Mouse (Mus musculus) ES-E14 (cell line): ENCODE data around the gene Olfr568. TPM values are rescaled to one million over a fixed set of nuclear protein-coding genes. Genes with fewer than 3 reads are reported as not detected.

ENCODE experiments used
- DNase-seq: peaks from one replicate; pipeline ENCODE4 v3.0.0-alpha.2; 2013; ENCODE audit warnings: low read depth, low spot score
- H3K27ac ChIP-seq: 2 replicates; pipeline ENCODE4 v1.5.1; 2012; ENCODE audit warnings: low read depth, mild to moderate bottlenecking, low read length, moderate library complexity, mixed read lengths; ENCODE audit not compliant: poor library complexity, insufficient read depth, severe bottlenecking
- H3K36me3 ChIP-seq: 2 replicates; pipeline ENCODE4 v1.6.1; 2012; ENCODE audit warnings: mild to moderate bottlenecking, low read length, moderate library complexity, mixed read lengths; ENCODE audit not compliant: control insufficient read depth, poor library complexity, insufficient read depth, severe bottlenecking
- H3K4me1 ChIP-seq, 2 experiments: fragments of 150-350 bp in 1 of 2; sonication (generic) in 1 of 2; 2 replicates each; pipeline ENCODE4 v1.6.1; 2012; ENCODE audit warnings: low read length in 2 of 2, mild to moderate bottlenecking in 1 of 2, mixed read lengths in 1 of 2; ENCODE audit not compliant: control insufficient read depth in 2 of 2, insufficient read depth in 2 of 2, poor library complexity in 1 of 2
- H3K4me3 ChIP-seq, 2 experiments: fragments of 150-350 bp in 1 of 2; sonication (generic) in 1 of 2; 2 replicates each; pipeline ENCODE4 v1.5.1; 2012; ENCODE audit warnings: low read length in 2 of 2, low read depth in 1 of 2, mild to moderate bottlenecking in 1 of 2, mixed read lengths in 1 of 2; ENCODE audit not compliant: insufficient read depth in 1 of 2, poor library complexity in 1 of 2, severe bottlenecking in 1 of 2
- H3K9ac ChIP-seq: 2 replicates; pipeline ENCODE4 v1.6.1; 2012; ENCODE audit warnings: low read depth, mild to moderate bottlenecking, low read length, mixed read lengths; ENCODE audit not compliant: poor library complexity, insufficient read depth, severe bottlenecking
- H3K9me3 ChIP-seq: fragments of 150-350 bp; sonication (generic); 2 replicates; pipeline ENCODE4 v1.6.1; 2012; ENCODE audit warnings: low read depth, mild to moderate bottlenecking, low read length; ENCODE audit not compliant: control insufficient read depth, insufficient read depth
- CHD2 ChIP-seq: IDR thresholded peaks from 2 replicates; pipeline ENCODE4 v1.6.1; 2014; ENCODE audit warnings: mild to moderate bottlenecking, low read depth, low read length, inconsistent platforms
- HCFC1 ChIP-seq: IDR thresholded peaks from 2 replicates; pipeline ENCODE4 v1.6.1; 2012; ENCODE audit warnings: low read length, inconsistent platforms, borderline replicate concordance; ENCODE audit not compliant: insufficient read depth
- MAFK ChIP-seq: IDR thresholded peaks from 2 replicates; pipeline ENCODE4 v1.6.1; 2014; ENCODE audit warnings: mild to moderate bottlenecking, low read depth, low read length, inconsistent platforms; ENCODE audit not compliant: insufficient read depth
- ZC3H11A ChIP-seq: IDR thresholded peaks from 2 replicates; pipeline ENCODE4 v1.6.1; 2012; ENCODE audit warnings: low read depth, mild to moderate bottlenecking, inconsistent platforms, low read length, borderline replicate concordance
- ZNF384 ChIP-seq: IDR thresholded peaks from 2 replicates; pipeline ENCODE4 v1.6.1; 2012; ENCODE audit warnings: low read depth, low read length, inconsistent platforms
- in situ Hi-C, 2 experiments: fragments of 600-800 bp; cut with MboI; formaldehyde crosslinking; loops; one replicate each; pipeline ENCODE4 v1.15.1; 2025; ENCODE audit warnings: low sequenced_read_pairs in 2 of 2, inconsistent platforms in 1 of 2; ENCODE audit not compliant: unreplicated experiment in 2 of 2
- total RNA-seq: library from RNA; depleted of rRNA; stranded (reverse); fragments of 300-350 nt; gene quantifications from 2 replicates; pipeline ENCODE4 v1.2.3, GENCODE M21; 2012

Olfr568 gene
- total RNA-seq, 1 experiment = not detected

GRCm38 (mm10) chr7:102916405-102916804 is 39.5 kb downstream of the Olfr568 start:
- Histone ChIP-seq H3K4me3 (no peak overlapping the region), H3K36me3 (no peaks in the 10 kb centered on the region), H3K9ac (no peak overlapping the region), H3K9me3 (no peaks in the 10 kb centered on the region), H3K27ac (no peak overlapping the region), H3K4me1 (no peaks in the 10 kb centered on the region)
- TF ChIP-seq HCFC1 (no peak), CHD2 (no peak), MAFK (no peak), ZNF384 (no peak), ZC3H11A (no peak)
- no peak for DNase-seq
- in situ Hi-C loops = loop anchor here (10.0 to 25.0 kb wide), 2 partner anchors 404 to 412 kb away; no protein-coding TSS in a partner anchor

- Histone ChIP-seq H3K9me3 (no peaks in the 10 kb centered on the region), H3K36me3 (no peaks in the 10 kb centered on the region), H3K4me1 (no peaks in the 10 kb centered on the region), H3K4me3 (no peak within 1 kb of the TSS), H3K27ac (no peak within 1 kb of the TSS), H3K9ac (no peak within 1 kb of the TSS)
- in situ Hi-C loops = loop anchor here (10.0 to 25.0 kb wide), 2 partner anchors 405 to 412 kb away; no protein-coding TSS in a partner anchor
- TF ChIP-seq CHD2 = no peak
- TF ChIP-seq ZNF384 = no peak
- no peak for TF ChIP-seq HCFC1
- no peak for TF ChIP-seq ZC3H11A
- TF ChIP-seq MAFK = no peak
- no peak for DNase-seq
Observed at GRCm38 (mm10) chr7:102917032-102917875, 40.3 kb downstream of the Olfr568 start, which contains the start of gene Olfr571. Gene Olfr571, minus strand, starts transcription at chr7:102917536.

GRCm38 (mm10) chr7:102919632-102920031 is 42.7 kb downstream of the Olfr568 start:
- Histone ChIP-seq H3K4me1 (no peaks in the 10 kb centered on the region), H3K36me3 (no peaks in the 10 kb centered on the region), H3K27ac (no peak overlapping the region), H3K9ac (no peak overlapping the region), H3K4me3 (no peak overlapping the region), H3K9me3 (no peaks in the 10 kb centered on the region)
- peak; percentile 73 for DNase-seq
- in situ Hi-C loops = loop anchor here (10.0 to 25.0 kb wide), 2 partner anchors 407 to 415 kb away; no protein-coding TSS in a partner anchor
- peak; percentile 91 for TF ChIP-seq ZC3H11A
- TF ChIP-seq CHD2 = no peak

- in situ Hi-C loops = loop anchor here in 1 of 2 experiments (25.0 kb wide), 1 partner anchor 412 kb away; no protein-coding TSS in a partner anchor
- no peak within 1 kb of the TSS for H3K9ac ChIP-seq
- no peaks in the 10 kb centered on the region for H3K9me3 ChIP-seq
- H3K4me3 ChIP-seq = no peak within 1 kb of the TSS
- H3K27ac ChIP-seq = no peak within 1 kb of the TSS
- DNase-seq = no peak
- no peaks in the 10 kb centered on the region for H3K36me3 ChIP-seq
- TF ChIP-seq MAFK = no peak
- TF ChIP-seq ZNF384 = no peak
- TF ChIP-seq ZC3H11A = no peak
- no peak for TF ChIP-seq CHD2
- no peak for TF ChIP-seq HCFC1
- no peaks in the 10 kb centered on the region for H3K4me1 ChIP-seq
Observed at GRCm38 (mm10) chr7:102924109-102924508, 47.2 kb downstream of the Olfr568 start, which contains the start of gene Olfr572. Gene Olfr572, plus strand, starts transcription at chr7:102924409.
